Mouse (Mus musculus): Measurements from ENCODE around the gene Tas2r137. TPM values are rescaled to one million over a fixed set of nuclear protein-coding genes. Genes with fewer than 3 reads are reported as not detected.

Gene Tas2r137
- not detected for polyA plus RNA-seq (2017; shearing (Covaris generic))

DNA sequence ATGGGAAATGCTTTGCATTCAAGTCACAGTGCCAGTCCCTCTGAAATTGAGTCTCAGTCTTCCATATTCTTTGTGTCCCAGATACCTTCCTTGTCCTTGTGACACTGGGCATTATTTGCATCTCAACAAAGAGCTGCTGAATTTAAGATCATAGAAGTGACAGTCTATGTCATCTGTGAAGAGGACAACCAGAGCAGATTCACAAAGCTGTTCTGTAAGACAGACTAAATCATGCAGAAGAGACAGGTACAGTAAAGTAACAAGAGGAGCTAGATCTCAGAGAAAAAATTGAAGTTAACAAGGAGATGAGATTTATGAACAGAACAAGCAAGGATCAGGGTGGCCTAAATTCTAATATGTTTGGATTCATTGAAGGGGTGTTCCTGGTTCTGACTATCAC lies at the start of gene Tas2r137:
Gene Tas2r137 (plus strand): TSS at position 301 of the 400 bp plus-strand sequence.
- ATAC-seq = no peak

DNA sequence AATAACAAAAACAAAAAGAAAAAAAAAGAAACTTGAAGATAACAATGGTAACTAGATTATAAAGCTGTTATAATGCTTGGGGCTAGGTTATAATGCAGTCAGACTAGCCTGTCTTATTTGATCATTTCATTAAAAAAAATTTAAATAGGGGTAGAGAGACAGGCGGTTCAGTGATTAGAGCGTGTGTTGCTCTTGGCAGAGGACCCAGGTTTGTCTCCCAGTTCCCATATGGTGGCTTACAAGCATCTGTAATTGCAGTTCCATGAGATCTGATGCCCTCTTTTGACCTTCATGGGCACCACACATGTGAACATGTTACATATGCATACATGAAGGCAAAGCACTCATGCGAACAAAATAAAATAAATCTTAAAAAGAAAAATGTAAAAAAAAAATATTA lies 49.8 kb upstream of the Tas2r137 start:
- ATAC-seq = no peak

DNA sequence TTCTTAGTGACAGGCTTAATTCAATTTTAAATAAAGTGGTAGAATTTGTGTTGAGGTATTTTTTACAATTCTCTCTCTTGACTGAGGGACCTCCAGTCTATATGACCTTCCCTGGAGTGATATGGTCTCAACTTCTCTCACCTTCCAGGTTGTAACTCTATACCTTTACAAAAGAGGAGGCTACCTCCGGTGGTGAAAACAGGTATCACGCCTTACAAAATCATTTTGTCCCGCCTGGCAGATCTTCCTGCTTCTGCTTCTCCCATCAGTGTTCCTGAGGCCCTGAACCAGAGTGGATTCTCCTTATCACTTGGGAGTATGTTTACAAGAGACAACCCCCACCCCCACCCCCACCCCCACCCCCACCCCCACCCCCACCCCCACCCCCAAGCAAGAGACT lies 49.3 kb upstream of the Tas2r137 start:
- no peak for ATAC-seq

DNA sequence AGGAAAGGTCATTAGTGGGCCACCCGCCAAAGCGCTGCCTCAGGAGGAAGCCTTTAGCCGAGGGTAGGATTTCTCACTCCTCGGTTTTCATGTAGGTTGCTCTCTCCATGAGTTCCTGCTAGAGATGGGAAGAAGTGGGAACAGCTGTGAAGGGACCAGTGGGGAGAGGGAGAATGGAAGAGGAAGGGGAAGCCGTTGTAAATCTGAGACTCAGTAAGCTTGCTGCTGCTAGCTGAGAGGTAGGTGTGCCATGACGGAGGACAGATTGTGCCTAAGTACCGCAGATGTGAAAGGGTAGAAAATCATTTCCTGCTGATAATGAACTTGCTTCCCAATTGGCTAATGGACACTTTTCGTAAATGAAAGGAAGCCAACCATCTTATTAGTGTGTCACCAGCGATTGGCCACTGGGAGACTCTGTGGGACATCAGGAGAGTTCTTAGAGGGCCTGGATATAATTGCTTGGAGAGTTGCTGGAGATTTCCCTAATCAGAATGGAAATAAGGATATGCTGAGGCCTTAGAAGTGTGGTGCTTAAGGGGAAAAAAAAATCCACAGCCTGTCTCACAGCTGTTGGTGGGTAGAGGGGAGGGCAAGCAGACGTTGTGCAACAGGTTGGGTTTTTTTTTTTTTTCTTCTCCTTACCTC lies 47.6 kb upstream of the Tas2r137 start:
- ATAC-seq = no peak

DNA sequence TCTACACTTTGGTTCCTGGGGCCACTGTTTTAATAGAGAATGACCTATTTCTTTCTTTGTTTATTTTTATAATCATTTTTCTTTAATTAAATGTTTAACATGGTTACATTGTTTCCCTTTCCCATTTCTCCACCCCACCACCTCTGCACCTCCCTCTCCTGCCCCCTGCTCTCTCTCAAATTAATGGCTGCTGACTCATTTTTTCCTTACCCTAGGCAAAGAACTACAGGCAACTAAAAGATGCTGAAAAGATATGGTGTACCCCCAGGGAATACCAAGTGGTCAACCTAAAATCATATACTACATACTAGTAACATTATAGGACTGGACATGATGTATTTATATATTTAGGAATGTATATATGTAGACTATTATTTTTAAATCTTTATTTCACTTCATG lies 42.4 kb upstream of the Tas2r137 start:
- no peak for ATAC-seq

DNA sequence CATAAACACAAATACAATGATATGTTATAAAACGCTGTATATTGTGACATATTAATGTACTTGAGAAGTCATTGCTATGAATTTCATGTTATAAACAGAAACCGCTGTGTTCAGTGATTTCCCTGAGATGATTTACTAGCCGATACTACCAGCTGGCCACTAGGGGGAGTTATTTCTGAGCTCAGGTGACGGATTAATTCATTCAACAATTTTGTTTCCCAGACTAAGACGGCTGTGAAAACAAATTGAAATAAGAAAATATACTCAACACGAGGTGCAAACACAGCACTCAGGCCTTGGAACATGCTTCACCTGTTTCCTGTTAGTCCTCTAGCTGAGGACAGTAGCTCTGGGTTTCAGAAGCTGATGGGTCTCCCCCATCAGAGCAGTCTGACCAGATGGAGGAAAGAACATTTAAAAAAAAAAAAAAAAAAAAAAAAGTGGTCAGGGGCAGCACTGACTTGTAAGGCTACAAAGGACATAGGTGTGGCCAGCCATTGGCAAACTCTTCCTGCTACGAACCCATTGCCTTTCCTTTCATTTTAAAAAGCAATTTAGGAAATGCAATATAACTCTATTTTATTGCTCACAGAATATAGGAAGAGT lies 36.5 kb upstream of the Tas2r137 start:
- ATAC-seq = no peak

DNA sequence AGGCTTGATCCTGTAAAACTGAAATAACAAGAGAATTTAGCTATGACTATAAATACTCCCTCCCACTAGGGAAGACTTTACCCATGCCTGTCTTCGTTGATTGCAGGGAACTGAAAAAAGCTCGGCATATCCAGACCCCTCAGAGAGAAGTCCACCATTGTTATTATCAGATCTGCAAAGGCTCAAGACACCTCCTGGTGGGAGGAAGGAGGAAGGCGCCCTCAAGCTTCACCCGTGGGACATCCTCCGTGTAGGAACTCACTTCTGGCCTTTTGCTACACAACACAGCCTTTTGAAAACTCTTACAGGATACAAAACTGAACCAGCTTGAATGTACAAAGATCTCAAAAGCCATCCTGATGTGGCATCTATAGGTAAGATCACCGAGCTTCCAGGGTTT lies 25.3 kb upstream of the Tas2r137 start:
- ATAC-seq = no peak

DNA sequence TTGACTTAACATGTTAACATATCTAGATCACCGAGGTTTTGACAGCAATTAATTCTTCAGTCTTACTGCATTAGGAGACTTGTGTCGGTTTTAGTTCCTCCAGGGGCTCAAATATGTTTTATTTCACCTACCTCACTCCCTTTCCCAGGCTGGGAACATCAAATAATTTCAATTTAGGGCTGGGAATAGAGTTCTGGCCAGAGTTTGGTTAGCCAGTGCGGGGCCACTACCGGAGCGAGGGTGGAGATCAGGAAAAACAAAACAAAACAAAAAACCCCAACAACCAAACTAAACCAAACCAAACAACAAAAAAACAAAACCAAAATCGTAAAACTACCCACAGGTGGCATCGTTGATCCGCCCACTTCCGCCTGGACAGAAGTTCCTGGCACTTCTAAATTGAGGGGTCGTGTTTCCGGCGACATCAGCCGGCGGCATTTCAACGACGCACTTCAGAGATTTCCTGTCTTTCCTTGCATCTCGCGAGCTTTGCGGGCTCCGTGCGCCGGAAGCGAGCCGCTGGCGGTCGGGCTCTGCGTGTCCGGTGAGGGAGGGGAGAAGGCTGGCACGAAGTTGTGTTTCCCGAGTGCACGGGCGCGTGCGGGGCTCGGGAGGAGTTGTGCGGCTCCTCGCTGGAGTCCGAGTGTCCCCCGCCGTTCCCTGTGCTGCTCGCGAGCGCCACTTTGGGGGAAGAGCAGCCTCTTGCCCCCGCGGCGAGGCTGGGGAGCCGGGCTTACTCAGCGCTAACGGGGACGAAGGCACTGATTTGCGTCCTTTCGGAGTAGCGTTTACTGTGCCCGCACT lies 19.9 kb upstream of the Tas2r137 start, which contains the start of gene Ssbp1:
Gene Ssbp1 (plus strand): TSS at position 437 of the 804 bp plus-strand sequence.
- ATAC-seq = peak; percentile 94

DNA sequence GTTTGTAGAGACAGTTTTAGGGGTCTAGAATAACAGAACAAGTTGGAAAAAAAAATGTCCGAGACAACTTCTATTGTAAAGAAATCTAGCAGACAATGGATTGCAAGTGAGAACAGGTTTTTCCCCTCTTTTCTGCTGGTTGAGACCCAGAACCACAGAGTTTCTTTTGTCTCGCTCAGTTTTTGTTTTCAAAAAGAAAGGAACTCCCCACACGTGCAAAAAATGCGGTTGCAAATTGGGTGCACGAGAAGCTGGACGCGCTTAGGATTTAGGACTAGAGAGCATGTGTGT lies 19.4 kb upstream of the Tas2r137 start:
- ATAC-seq = no peak

DNA sequence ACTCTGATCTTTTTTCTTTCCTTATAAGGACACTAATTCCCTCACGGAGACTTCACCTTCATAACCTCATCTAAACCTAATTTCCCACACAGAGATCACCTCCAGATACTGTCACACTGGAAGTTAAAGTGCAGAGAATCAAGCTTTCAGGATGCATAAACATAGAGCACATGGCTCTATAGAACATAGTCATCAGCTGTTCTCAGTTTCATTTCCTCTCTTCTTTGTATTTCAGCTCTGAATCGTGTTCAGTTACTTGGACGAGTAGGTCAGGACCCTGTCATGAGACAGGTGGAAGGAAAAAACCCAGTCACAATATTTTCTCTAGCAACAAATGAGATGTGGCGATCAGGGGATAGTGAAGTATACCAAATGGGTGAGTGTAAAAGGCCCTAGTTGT lies 14.9 kb upstream of the Tas2r137 start:
- ATAC-seq = no peak

DNA sequence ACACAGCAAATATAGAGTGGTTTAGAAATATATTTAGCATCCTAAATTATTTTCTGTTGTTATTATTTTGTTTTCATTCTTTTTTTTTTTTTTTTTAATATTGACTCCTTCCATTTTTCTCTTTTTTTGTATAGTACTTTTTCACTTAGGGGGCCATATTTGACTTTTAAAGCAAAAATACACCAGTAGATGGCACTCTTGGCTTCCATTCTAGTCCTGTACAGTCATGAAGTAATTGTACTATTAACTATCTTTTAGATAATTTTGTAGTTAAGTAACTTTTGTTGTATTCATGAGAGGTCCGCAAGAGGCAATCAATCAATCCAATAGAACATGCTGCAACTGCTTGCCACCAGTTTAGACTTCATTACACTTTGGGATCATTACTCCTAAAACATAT lies 11.3 kb upstream of the Tas2r137 start:
- ATAC-seq = no peak

DNA sequence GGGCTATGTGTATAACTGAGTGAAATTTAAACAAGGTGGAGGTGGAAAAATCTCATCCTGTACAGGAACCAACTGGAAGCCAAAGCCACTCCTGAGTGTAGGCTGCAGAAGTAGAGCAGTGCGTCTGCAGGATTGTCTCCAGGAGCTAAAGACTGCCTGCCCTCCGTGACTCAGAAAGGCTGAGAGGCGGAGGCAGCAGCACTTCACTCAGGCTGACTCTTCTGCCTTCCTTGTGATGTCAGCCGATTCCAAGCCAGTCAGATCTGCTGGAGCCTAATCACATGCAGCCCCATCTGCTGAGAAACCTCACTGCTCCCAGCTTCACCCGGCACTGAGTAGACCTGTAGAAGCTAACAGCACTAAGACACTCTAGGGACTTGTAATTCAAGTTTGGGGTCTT lies 8.7 kb upstream of the Tas2r137 start:
- ATAC-seq = no peak

DNA sequence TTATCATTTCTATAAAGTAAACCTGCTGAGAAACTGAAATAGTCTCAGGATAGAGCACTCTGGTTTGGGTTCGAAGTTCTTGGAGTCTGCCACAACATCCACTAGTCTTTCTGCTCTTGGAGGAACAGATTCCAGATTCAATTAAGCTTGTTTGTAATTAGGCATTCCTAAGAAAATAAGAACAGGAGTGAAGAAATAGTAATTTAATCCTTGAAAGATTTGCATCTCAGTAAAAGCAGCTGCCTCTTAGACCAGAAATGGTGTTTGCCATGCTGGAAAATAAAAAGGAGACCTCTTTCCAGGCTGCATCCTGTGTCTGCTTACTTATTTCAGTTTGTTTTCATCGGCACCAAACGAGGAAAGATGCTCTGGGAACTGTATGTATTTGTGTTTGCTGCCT lies 2.2 kb downstream of the Tas2r137 start, which contains the start of gene Tas2r108:
Gene Tas2r108 (plus strand): TSS at position 301 of the 400 bp plus-strand sequence.
- no peak for ATAC-seq

DNA sequence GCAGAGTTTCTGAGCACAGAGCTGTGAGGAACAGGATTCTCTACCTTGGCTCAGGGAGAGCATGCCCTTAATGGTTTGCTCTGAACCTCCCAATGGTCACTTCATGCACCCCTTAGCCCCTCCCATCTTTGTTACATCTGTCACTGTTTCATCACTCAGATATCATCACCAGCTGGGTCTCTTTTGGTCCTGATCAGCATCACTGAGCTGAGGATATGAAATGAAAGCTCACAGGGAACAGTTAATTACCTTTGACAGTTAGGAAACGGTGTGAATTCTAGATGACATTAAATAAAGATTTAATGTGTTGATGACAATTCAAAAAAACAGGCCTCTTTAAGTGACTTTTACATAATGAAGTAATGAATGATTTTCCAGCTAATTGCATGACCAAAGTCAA lies 28.4 kb downstream of the Tas2r137 start, which contains the start of gene Prss37:
Gene Prss37 (minus strand): TSS at position 101 of the 400 bp plus-strand sequence.
- no peak for ATAC-seq

Other genes with a start within 250 kb of the Tas2r137 start
- 10 to 100 TPM; 46.2 to 49.9 TPM for gene Agk, start 166.1 kb upstream of the Tas2r137 start, polyA plus RNA-seq (2017; shearing (Covaris generic))
- 1 to 10 TPM; 4.9 to 6.1 TPM for gene E330009J07Rik, start 55.1 kb upstream of the Tas2r137 start, polyA plus RNA-seq (2017; shearing (Covaris generic))
- gene Wee2, start 52.1 kb upstream of the Tas2r137 start, polyA plus RNA-seq (2017; shearing (Covaris generic)) = under 1 TPM; 0.15 TPM
- 100 to 1,000 TPM; 109 to 114 TPM for gene Ssbp1, start 19.9 kb upstream of the Tas2r137 start, polyA plus RNA-seq (2017; shearing (Covaris generic))
- gene Tas2r108, start 2.3 kb downstream of the Tas2r137 start, polyA plus RNA-seq (2017; shearing (Covaris generic)) = not detected
- gene Prss37, start 28.3 kb downstream of the Tas2r137 start, polyA plus RNA-seq (2017; shearing (Covaris generic)) = 1 to 10 TPM in 1 of 2 experiments, not detected in 1; 2.5 TPM
- gene Olfr461, start 63.8 kb downstream of the Tas2r137 start, polyA plus RNA-seq (2017; shearing (Covaris generic)) = not detected
- gene Olfr460, start 78.3 kb downstream of the Tas2r137 start, polyA plus RNA-seq (2017; shearing (Covaris generic)) = not detected
- gene Clec5a, start 94.6 kb downstream of the Tas2r137 start, polyA plus RNA-seq (2017; shearing (Covaris generic)) = not detected
- gene Tas2r138, start 122.1 kb downstream of the Tas2r137 start, polyA plus RNA-seq (2017; shearing (Covaris generic)) = not detected
- not detected for gene Mgam, start 137.6 kb downstream of the Tas2r137 start, polyA plus RNA-seq (2017; shearing (Covaris generic))